9 mouse cellular contexts compared by ENCODE assay signal in the genomic region with DNA sequence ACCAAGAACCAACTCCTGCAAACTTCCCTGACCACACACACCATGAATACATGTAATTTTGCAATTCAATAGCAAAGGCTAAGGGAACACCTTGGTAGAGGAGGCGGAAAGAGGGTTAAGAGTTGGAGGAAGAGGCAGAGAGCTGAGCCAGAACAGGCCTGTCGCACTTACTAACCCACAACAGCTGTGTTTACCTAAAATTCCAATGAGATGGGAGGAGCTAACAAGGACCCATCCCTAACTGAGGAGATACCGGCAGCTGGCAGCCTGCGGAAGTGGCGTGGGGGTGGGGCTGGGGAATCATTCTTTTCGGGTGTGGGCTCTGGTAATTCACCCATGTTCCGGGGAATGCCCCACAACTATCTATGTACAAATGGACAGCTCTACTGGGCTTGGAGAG. TPM values are rescaled to one million over a fixed set of nuclear protein-coding genes. Genes with fewer than 3 reads are reported as not detected.
A peak's percentile ranks its signal among the peaks of the same experiment; 100 is the strongest.
DNase-seq lines count a peak whose midpoint lies in the region; ATAC-seq lines count a peak whose summit lies in the region.
"Had no signal": no experiment of that assay in that cellular context is flagged by ENCODE, and none has a peak within 500 bp of the region (broad histone marks: within the 10 kb centered on the region; RNA-seq: fewer than 3 reads in every experiment).

No protein-coding gene starts in this region.

- 0 out of 2 replicates have a peak, but pooled peaks cover 10% of the 10 kb centered on the region for H3K36me3 ChIP-seq in midbrain, embryonic 13.5 days
- H3K36me3 ChIP-seq in midbrain, embryonic 14.5 days (ENCODE audit: control insufficient read depth, insufficient read depth, low read length): no peaks in the 10 kb centered on the region
- H3K36me3 ChIP-seq in embryonic facial prominence, embryonic 10.5 days (replicated peaks): no peaks in the 10 kb centered on the region; the same call in 1 of the 2 replicates
- no peaks in the 10 kb centered on the region; the same call in 1 of the 2 replicates for H3K36me3 ChIP-seq in limb, embryonic 13.5 days
- no peaks in the 10 kb centered on the region for H3K36me3 ChIP-seq in stomach, embryonic 14.5 days (ENCODE audit: control insufficient read depth, insufficient read depth, low read length)
- H3K36me3 ChIP-seq: midbrain, embryonic 12.5 days had no signal

- WGBS in midbrain, embryonic 13.5 days: 49% methylated on average over 7 of the region's 7 CpGs
- WGBS in midbrain, embryonic 14.5 days: 51% methylated on average over 7 of the region's 7 CpGs
- WGBS in embryonic facial prominence, embryonic 10.5 days: 26% methylated on average over 7 of the region's 7 CpGs
- WGBS in limb, embryonic 13.5 days: 17% methylated on average over 7 of the region's 7 CpGs
- 15% methylated on average over 7 of the region's 7 CpGs for WGBS in stomach, embryonic 14.5 days

- no peak overlapping the region for H3K4me3 ChIP-seq in midbrain, embryonic 13.5 days (replicated peaks)
- no peak overlapping the region for H3K4me3 ChIP-seq in midbrain, embryonic 14.5 days (replicated peaks; ENCODE audit: low read depth, low read length)
- H3K4me3 ChIP-seq in embryonic facial prominence, embryonic 10.5 days: peak overlapping the region; percentile 4; the same call in 1 of the 2 replicates
- H3K4me3 ChIP-seq in limb, embryonic 13.5 days: no peak overlapping the region
- no peak overlapping the region for H3K4me3 ChIP-seq in stomach, embryonic 14.5 days (ENCODE audit: low read depth, low read length)
- H3K4me3 ChIP-seq: midbrain, embryonic 12.5 days had no signal

- H3K9ac ChIP-seq in midbrain, embryonic 13.5 days (replicated peaks): no peak overlapping the region
- H3K9ac ChIP-seq in midbrain, embryonic 14.5 days (replicated peaks; ENCODE audit: low read length): no peak overlapping the region
- no peak overlapping the region for H3K9ac ChIP-seq in limb, embryonic 13.5 days
- H3K9ac ChIP-seq in stomach, embryonic 14.5 days (replicated peaks; ENCODE audit: low read depth, low read length): no peak overlapping the region
- H3K9ac ChIP-seq: midbrain, embryonic 12.5 days had no signal

- H3K9me3 ChIP-seq in midbrain, embryonic 13.5 days: no peaks in the 10 kb centered on the region
- no peaks in the 10 kb centered on the region for H3K9me3 ChIP-seq in midbrain, embryonic 14.5 days (ENCODE audit: control insufficient read depth, low read length)
- no peaks in the 10 kb centered on the region for H3K9me3 ChIP-seq in embryonic facial prominence, embryonic 10.5 days
- H3K9me3 ChIP-seq in limb, embryonic 13.5 days: no peaks in the 10 kb centered on the region
- no peaks in the 10 kb centered on the region for H3K9me3 ChIP-seq in stomach, embryonic 14.5 days (ENCODE audit: control insufficient read depth, low read depth, low read length)
- H3K9me3 ChIP-seq: midbrain, embryonic 12.5 days had no signal

- ATAC-seq in midbrain, embryonic 13.5 days: 0 out of 2 replicates have a peak, but pooled peaks have one; percentile 10
- no peak for ATAC-seq in midbrain, embryonic 14.5 days (ENCODE audit: low FRiP score, low TSS enrichment)
- peak; percentile 62; the same call in 1 of the 2 replicates for ATAC-seq in limb, embryonic 13.5 days (ENCODE audit: low FRiP score, low read depth)
- peak; percentile 67; the same call in 1 of the 2 replicates for ATAC-seq in stomach, embryonic 14.5 days (ENCODE audit: insufficient number of reproducible peaks, insufficient read depth, low FRiP score, low read depth)
- ATAC-seq: hindbrain, postnatal 0 days had no signal

- no peaks in the 10 kb centered on the region for H3K27me3 ChIP-seq in midbrain, embryonic 13.5 days
- no peaks in the 10 kb centered on the region for H3K27me3 ChIP-seq in midbrain, embryonic 14.5 days (ENCODE audit: control insufficient read depth, insufficient read depth, low read length)
- H3K27me3 ChIP-seq in embryonic facial prominence, embryonic 10.5 days (replicated peaks; ENCODE audit: low read depth, poor library complexity, severe bottlenecking): no peaks in the 10 kb centered on the region
- H3K27me3 ChIP-seq in limb, embryonic 13.5 days: no peaks in the 10 kb centered on the region
- no peaks in the 10 kb centered on the region for H3K27me3 ChIP-seq in stomach, embryonic 14.5 days (ENCODE audit: control insufficient read depth, insufficient read depth, low read length)
- H3K27me3 ChIP-seq: midbrain, embryonic 12.5 days had no signal

- no peak for DNase-seq in midbrain, embryonic 14.5 days
- DNase-seq in embryonic facial prominence, embryonic 10.5 days (ENCODE audit: low spot score): peak; percentile 44
- no peak for DNase-seq in cerebellum, adult 8-10 months
- DNase-seq in gastrocnemius, adult 18-20 months (ENCODE audit: low spot score): no peak

- no peak overlapping the region for H3K27ac ChIP-seq in midbrain, embryonic 13.5 days
- H3K27ac ChIP-seq in midbrain, embryonic 14.5 days (replicated peaks; ENCODE audit: low read depth, low read length): no peak overlapping the region
- no peak overlapping the region for H3K27ac ChIP-seq in embryonic facial prominence, embryonic 10.5 days (replicated peaks)
- no peak overlapping the region for H3K27ac ChIP-seq in limb, embryonic 13.5 days
- H3K27ac ChIP-seq in stomach, embryonic 14.5 days (ENCODE audit: low read length): no peak overlapping the region
- H3K27ac ChIP-seq: hindbrain, postnatal 0 days; midbrain, embryonic 12.5 days had no signal

- H3K4me2 ChIP-seq in midbrain, embryonic 13.5 days (replicated peaks): no peak overlapping the region
- no peak overlapping the region for H3K4me2 ChIP-seq in midbrain, embryonic 14.5 days (ENCODE audit: low read length)
- peak overlapping the region; percentile 28; the same call in 1 of the 2 replicates for H3K4me2 ChIP-seq in limb, embryonic 13.5 days (replicated peaks)
- no peak overlapping the region for H3K4me2 ChIP-seq in stomach, embryonic 14.5 days (replicated peaks; ENCODE audit: low read depth, low read length)
- H3K4me2 ChIP-seq: midbrain, embryonic 12.5 days had no signal

- H3K4me1 ChIP-seq in midbrain, embryonic 13.5 days (replicated peaks): no peaks in the 10 kb centered on the region
- no peaks in the 10 kb centered on the region for H3K4me1 ChIP-seq in midbrain, embryonic 14.5 days (ENCODE audit: control insufficient read depth, insufficient read depth, low read length)
- H3K4me1 ChIP-seq in embryonic facial prominence, embryonic 10.5 days: peaks cover 8% of the 10 kb centered on the region
- peaks cover 5% of the 10 kb centered on the region; the same call in 1 of the 2 replicates for H3K4me1 ChIP-seq in limb, embryonic 13.5 days
- no peaks in the 10 kb centered on the region for H3K4me1 ChIP-seq in stomach, embryonic 14.5 days (ENCODE audit: control insufficient read depth, insufficient read depth, low read length)
- H3K4me1 ChIP-seq: midbrain, embryonic 12.5 days had no signal

RNA-seq across cellular contexts. Expression of gene Cfap300, which starts 7.1 kb away (rescaled TPM):
- polyA plus RNA-seq in midbrain, embryonic 13.5 days (2015; fragmentation: Nextera tagmentation; extraction: Ambion mirVana): 16.1 and 17.9 TPM in 2 replicates
- 15.8 and 18.2 TPM in 2 replicates for polyA plus RNA-seq in midbrain, embryonic 14.5 days (2014; fragmentation: Nextera tagmentation; extraction: Ambion mirVana)
- 18.2 and 19.9 TPM in 2 replicates for polyA plus RNA-seq in embryonic facial prominence, embryonic 10.5 days (2016; fragmentation: Nextera tagmentation; extraction: Ambion mirVana)
- 14.5 and 14.9 TPM in 2 replicates for polyA plus RNA-seq in limb, embryonic 13.5 days (2015; fragmentation: Nextera tagmentation; extraction: Ambion mirVana)
- 12.0 and 13.8 TPM in 2 replicates for polyA plus RNA-seq in stomach, embryonic 14.5 days (2014; fragmentation: Nextera tagmentation; extraction: Ambion mirVana)
- total RNA-seq in gastrocnemius, adult 18-20 months (2021): under 1 TPM; 0.50 to 0.64 TPM

RNA-seq across cellular contexts. Expression of gene Yap1, which starts 31.1 kb away (rescaled TPM):
- polyA plus RNA-seq in midbrain, embryonic 13.5 days (2015; fragmentation: Nextera tagmentation; extraction: Ambion mirVana): 9.9 and 13.1 TPM in 2 replicates
- 5.9 and 7.8 TPM in 2 replicates for polyA plus RNA-seq in midbrain, embryonic 14.5 days (2014; fragmentation: Nextera tagmentation; extraction: Ambion mirVana)
- 40.6 and 42.9 TPM in 2 replicates for polyA plus RNA-seq in embryonic facial prominence, embryonic 10.5 days (2016; fragmentation: Nextera tagmentation; extraction: Ambion mirVana)
- polyA plus RNA-seq in limb, embryonic 13.5 days (2015; fragmentation: Nextera tagmentation; extraction: Ambion mirVana): 47.5 and 48.1 TPM in 2 replicates
- 35.1 and 36.2 TPM in 2 replicates for polyA plus RNA-seq in stomach, embryonic 14.5 days (2014; fragmentation: Nextera tagmentation; extraction: Ambion mirVana)
- 10 to 100 TPM; 36.9 to 40.5 TPM for total RNA-seq in gastrocnemius, adult 18-20 months (2021)
